Mouse (Mus musculus) kidney, embryonic 14.5 days (tissue): ENCODE data around the gene Fbp2. TPM values are rescaled to one million over a fixed set of nuclear protein-coding genes. Genes with fewer than 3 reads are reported as not detected.
"Not testable (repeated sequence)": the region's sequence is repeated elsewhere in the genome, so short reads cannot be mapped to it uniquely, and the experiment has no call there.

ENCODE experiments used
- ATAC-seq: fragments of 200-750 bp; cut with Nextera tagmentation; 2 replicates; pipeline ENCODE4 v1.8.0; 2017; ENCODE audit warnings: moderate number of reproducible peaks, mild to moderate bottlenecking, moderate TSS enrichment, moderate library complexity; ENCODE audit not compliant: low FRiP score, low TSS enrichment
- H3K27ac ChIP-seq: fragments of 300-500 bp; sonication (generic); 2 replicates; pipeline ENCODE4 v1.5.1; 2014; ENCODE audit warnings: low read depth, mild to moderate bottlenecking, low read length, moderate library complexity, mixed read lengths
- H3K27me3 ChIP-seq: fragments of 300-500 bp; sonication (generic); 2 replicates; pipeline ENCODE4 v1.6.1; 2014; ENCODE audit warnings: mild to moderate bottlenecking, low read length; ENCODE audit not compliant: control insufficient read depth, insufficient read depth
- H3K36me3 ChIP-seq: fragments of 300-500 bp; sonication (generic); 2 replicates; pipeline ENCODE4 v1.6.1; 2014; ENCODE audit warnings: low read length, mixed read lengths; ENCODE audit not compliant: control insufficient read depth, insufficient read depth
- H3K4me1 ChIP-seq: fragments of 300-500 bp; sonication (generic); 2 replicates; pipeline ENCODE4 v1.6.1; 2014; ENCODE audit warnings: low read length, mixed read lengths; ENCODE audit not compliant: control insufficient read depth, insufficient read depth
- H3K4me2 ChIP-seq: fragments of 300-500 bp; sonication (generic); replicated peaks from 2 replicates; pipeline ENCODE4 v1.6.1; 2014; ENCODE audit warnings: low read depth, mild to moderate bottlenecking, low read length
- H3K4me3 ChIP-seq: fragments of 300-500 bp; sonication (generic); 2 replicates; pipeline ENCODE4 v1.5.1; 2014; ENCODE audit warnings: mild to moderate bottlenecking, low read length
- H3K9ac ChIP-seq: fragments of 300-500 bp; sonication (generic); 2 replicates; pipeline ENCODE4 v1.6.1; 2014; ENCODE audit warnings: low read depth, mild to moderate bottlenecking, low read length, moderate library complexity
- H3K9me3 ChIP-seq: fragments of 300-500 bp; sonication (generic); 2 replicates; pipeline ENCODE4 v1.6.1; 2016; ENCODE audit warnings: low read length; ENCODE audit not compliant: control insufficient read depth
- WGBS: fragments of 180-500 bp; shearing (Covaris S2); extraction: QIAGEN DNeasy Blood & Tissue Kit; methylation state at CpG from one replicate; pipeline ENCODE4 v1.1.7; 2014; 5-methylcytosine and 5-hydroxymethylcytosine counted together
- polyA plus RNA-seq: library from polyadenylated mRNA; unstranded; fragments of >200 nt; fragmentation: Nextera tagmentation; extraction: Ambion mirVana; gene quantifications from 2 replicates; pipeline ENCODE4 v1.2.1, GENCODE M21; 2014

Fbp2 gene
- polyA plus RNA-seq, 1 experiment from 2014 or later = 5.9 TPM

DNA sequence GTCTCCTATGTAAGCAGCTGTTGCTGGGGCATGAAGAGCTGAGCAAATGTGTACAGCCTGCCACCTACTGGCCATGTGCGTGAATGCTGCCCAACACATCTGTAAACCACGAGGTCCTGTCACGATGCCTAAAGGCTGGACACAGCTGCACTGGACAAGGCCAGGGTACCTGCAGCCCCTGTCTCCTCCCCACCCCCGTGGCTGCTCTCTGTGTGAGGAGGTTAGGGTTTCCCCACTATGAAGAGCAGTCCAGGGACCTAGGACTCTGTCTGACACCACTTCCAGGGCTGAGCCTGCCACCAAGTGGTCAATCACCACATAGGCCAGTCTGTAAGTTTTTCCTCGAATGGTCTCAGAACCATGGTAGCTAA, 1.9 kb downstream of the Fbp2 start:
- Histone ChIP-seq H3K9me3 (no peaks in the 10 kb centered on the region), H3K36me3 (no peaks in the 10 kb centered on the region), H3K4me2 (peak overlapping the region; percentile 53), H3K4me1 (no peaks in the 10 kb centered on the region), H3K27me3 (no peaks in the 10 kb centered on the region), H3K4me3 (peak overlapping the region; percentile 36), H3K27ac (no peak overlapping the region), H3K9ac (peak overlapping the region; percentile 23; the same call in 1 of the 2 replicates)
- peak; percentile 93 for ATAC-seq
- WGBS = 2% methylated on average over 5 of the region's 5 CpGs

DNA sequence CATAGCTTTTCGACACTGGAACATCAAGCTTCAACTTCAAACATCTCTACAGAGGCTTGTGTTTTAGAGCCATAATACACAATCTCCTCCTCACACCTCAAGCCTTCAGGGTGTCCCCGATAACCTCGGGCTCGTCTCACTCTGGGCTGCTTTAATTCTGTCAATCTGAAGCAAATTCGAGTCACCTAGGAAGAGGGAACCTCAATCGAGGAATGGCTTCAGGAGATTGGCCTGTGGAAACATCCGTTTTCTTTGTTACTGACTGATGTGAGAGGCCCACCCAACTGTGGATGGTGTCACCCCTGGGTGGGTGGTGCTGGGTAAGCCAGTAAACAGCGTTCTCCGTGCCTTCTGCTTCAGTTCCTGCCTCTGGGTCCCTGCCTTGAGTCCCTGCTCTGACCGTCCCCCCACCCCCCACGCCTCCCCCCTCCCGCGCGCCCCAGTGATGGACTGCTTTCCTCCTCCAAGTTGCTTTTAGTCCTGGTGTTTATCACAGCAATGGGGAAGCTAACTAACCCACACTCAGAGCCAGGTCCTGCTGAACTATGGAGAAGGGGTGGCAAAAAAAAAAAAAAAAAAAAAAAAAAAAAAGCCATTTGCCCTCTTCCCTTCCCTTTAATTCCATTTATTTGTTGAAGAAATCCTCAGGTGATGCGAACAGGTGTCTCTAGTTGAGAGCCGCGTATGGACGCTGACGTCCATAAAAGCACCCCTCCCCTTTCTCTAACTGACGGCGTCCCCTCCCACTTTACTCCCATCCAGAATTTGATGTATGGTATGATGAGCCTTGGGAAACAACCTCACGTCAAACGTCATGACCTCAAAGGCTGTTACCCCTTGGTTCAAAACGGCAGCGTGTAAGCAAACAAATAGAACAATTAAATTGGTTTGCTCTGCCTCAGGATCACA, 2.6 kb downstream of the Fbp2 start:
- WGBS = 29% methylated on average over 25 of the region's 25 CpGs
- ATAC-seq = peak; percentile 32; the same call in 1 of the 2 replicates
- Histone ChIP-seq H3K27me3 (no peaks in the 10 kb centered on the region), H3K9ac (peak overlapping the region; percentile 23; the same call in 1 of the 2 replicates), H3K4me2 (peak overlapping the region; percentile 53), H3K27ac (no peak overlapping the region), H3K36me3 (no peaks in the 10 kb centered on the region), H3K9me3 (no peaks in the 10 kb centered on the region), H3K4me1 (no peaks in the 10 kb centered on the region), H3K4me3 (peak overlapping the region; percentile 36)

- H3K27ac ChIP-seq = no peak overlapping the region
- no peaks in the 10 kb centered on the region for H3K4me1 ChIP-seq
- H3K36me3 ChIP-seq = no peaks in the 10 kb centered on the region
- H3K9me3 ChIP-seq = no peaks in the 10 kb centered on the region
- no peaks in the 10 kb centered on the region for H3K27me3 ChIP-seq
- H3K4me3 ChIP-seq = no peak overlapping the region
- no peak overlapping the region for H3K4me2 ChIP-seq
- WGBS = 8% methylated on average over 15 of the region's 15 CpGs
- no peak for ATAC-seq
- H3K9ac ChIP-seq = no peak overlapping the region
These were observed 3.6 kb downstream of the Fbp2 start for GRCm38 (mm10) chr13:62854666-62855065.

DNA sequence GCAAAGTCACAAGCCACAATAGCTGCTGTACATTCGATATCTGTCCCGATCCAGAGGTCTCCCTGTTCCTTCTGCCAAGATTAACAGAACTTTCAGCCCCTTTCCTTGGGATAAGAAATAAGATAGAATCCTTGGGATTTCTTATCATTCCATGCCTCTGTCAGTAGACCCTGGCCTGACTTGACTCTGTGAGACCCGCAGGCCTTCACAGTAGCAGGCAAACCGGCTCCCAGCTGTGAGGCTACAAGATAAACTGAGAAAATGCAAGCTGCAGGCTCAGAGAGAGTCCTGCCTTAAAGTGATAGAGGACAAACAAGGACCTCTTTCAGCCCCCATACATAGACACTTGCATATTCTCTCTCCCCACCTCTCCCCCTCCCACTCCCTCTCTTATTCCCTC, 24.9 kb downstream of the Fbp2 start:
- H3K27me3 ChIP-seq = no peaks in the 10 kb centered on the region
- no peaks in the 10 kb centered on the region for H3K36me3 ChIP-seq
- H3K4me1 ChIP-seq = no peaks in the 10 kb centered on the region
- no peak overlapping the region for H3K4me3 ChIP-seq
- no peak for ATAC-seq
- no peak overlapping the region for H3K4me2 ChIP-seq
- H3K9me3 ChIP-seq = no peaks in the 10 kb centered on the region
- WGBS = 51% methylated on average over 4 of the region's 4 CpGs
- no peak overlapping the region for H3K27ac ChIP-seq
- no peak overlapping the region for H3K9ac ChIP-seq

DNA sequence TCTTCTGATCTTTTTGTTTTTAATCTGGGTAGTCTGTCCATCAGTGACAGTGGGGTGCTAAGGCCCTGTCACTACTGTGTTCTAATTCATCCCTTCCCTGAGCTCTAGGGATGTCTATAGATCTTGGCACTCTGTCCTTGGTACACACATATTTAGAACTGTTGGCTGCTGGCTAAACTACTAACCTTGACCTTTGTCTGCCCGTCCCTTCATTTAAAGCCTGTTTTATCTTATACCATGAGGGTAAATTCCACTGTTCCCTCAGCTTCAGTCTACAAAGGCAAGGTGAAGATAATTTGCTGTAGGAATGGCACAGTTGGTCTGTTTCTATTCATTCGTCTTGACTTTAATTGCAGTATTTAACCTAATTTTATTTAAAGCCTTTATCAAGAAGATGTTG, 26.0 kb downstream of the Fbp2 start:
- H3K4me1 ChIP-seq = no peaks in the 10 kb centered on the region
- no peak for ATAC-seq
- H3K4me3 ChIP-seq = no peak overlapping the region
- H3K4me2 ChIP-seq = no peak overlapping the region
- H3K9me3 ChIP-seq = no peaks in the 10 kb centered on the region
- no peak overlapping the region for H3K9ac ChIP-seq
- H3K27ac ChIP-seq = no peak overlapping the region
- no peaks in the 10 kb centered on the region for H3K27me3 ChIP-seq
- no peaks in the 10 kb centered on the region for H3K36me3 ChIP-seq
- WGBS = 78% methylated on average over 2 of the region's 2 CpGs

- H3K36me3 ChIP-seq, H3K4me1 ChIP-seq, H3K27ac ChIP-seq, H3K27me3 ChIP-seq, H3K9me3 ChIP-seq, H3K4me3 ChIP-seq, H3K9ac ChIP-seq, ATAC-seq, H3K4me2 ChIP-seq: not testable (repeated sequence)
- 85% methylated on average over 3 of the region's 3 CpGs for WGBS
These were observed 42.5 kb downstream of the Fbp2 start for GRCm38 (mm10) chr13:62815705-62816104.

- H3K9ac ChIP-seq = no peak overlapping the region
- peak overlapping the region; percentile 58 for H3K4me2 ChIP-seq
- H3K36me3 ChIP-seq = no peaks in the 10 kb centered on the region
- H3K4me1 ChIP-seq = no peaks in the 10 kb centered on the region
- ATAC-seq = no peak
- H3K4me3 ChIP-seq = peak overlapping the region; percentile 31
- 11% methylated on average over 21 of the region's 32 CpGs for WGBS
- no peaks in the 10 kb centered on the region for H3K9me3 ChIP-seq
- no peak overlapping the region for H3K27ac ChIP-seq
- H3K27me3 ChIP-seq = no peaks in the 10 kb centered on the region
These were observed 45.5 kb downstream of the Fbp2 start for GRCm38 (mm10) chr13:62812713-62813112.

- H3K9me3 ChIP-seq, H3K36me3 ChIP-seq, H3K4me2 ChIP-seq, H3K9ac ChIP-seq, H3K27me3 ChIP-seq, ATAC-seq, H3K27ac ChIP-seq, H3K4me3 ChIP-seq, H3K4me1 ChIP-seq: not testable (repeated sequence)
- WGBS = 91% methylated on average over 6 of the region's 6 CpGs
These were observed 50.2 kb downstream of the Fbp2 start for GRCm38 (mm10) chr13:62807981-62808380.
